Mouse (Mus musculus): ENCODE measurements around the gene Tefm. TPM values are rescaled to one million over a fixed set of nuclear protein-coding genes. Genes with fewer than 3 reads are reported as not detected.
"Not testable (repeated sequence)": the region's sequence is repeated elsewhere in the genome, so short reads cannot be mapped to it uniquely, and the experiment has no call there.

Gene Tefm
- polyA plus RNA-seq, 1 experiment from 2014 or later: 29.4 TPM

DNA sequence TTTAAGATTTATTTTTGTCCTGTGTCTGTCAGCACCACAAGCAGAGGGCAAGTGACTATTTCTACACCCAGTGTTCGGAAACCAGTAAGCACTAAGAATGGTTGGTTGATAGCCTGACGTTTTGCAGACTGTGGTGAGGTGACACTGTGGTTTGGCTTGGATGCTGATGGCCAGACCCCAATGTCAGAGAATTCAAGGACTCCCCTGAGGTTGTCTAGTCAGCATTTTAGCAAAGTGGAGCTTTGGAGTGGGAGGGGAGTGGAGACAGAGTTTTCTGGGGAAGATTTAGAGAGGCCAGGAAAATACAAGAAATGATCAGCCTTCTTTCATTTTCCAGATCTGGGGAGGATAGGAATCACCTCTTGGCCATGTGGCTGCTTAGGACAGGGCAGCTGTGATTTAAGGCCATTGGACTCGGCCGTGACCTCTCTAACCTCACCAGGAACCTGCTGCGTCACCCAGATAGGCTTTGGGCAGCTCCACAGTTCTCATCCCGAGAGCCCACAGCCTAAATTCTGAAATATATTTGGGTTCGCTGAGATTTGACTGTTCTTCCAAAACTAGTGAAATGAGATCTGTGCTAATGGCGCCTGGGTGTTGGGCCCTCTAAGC, 7.5 kb upstream of the Tefm start:
- H3K9me3 ChIP-seq (ENCODE audit: control insufficient read depth, low read length): no peaks in the 10 kb centered on the region
- H3K27ac ChIP-seq (replicated peaks in 1 of 2; ENCODE audit: control insufficient read depth in 1 of 2, insufficient read depth in 1 of 2, low read depth in 2 of 2, low read length in 2 of 2): no peak overlapping the region
- no peak overlapping the region for H3K9ac ChIP-seq (ENCODE audit: low read length)
- no peak overlapping the region for H3K4me2 ChIP-seq (ENCODE audit: low read length)
- H3K4me3 ChIP-seq (ENCODE audit: control insufficient read depth in 1 of 2, insufficient read depth in 1 of 2, low read depth in 1 of 2, low read length in 2 of 2): no peak overlapping the region
- peaks cover 0 to 8% of the 10 kb centered on the region in 2 experiments; a peak in 1 of 4 replicates for H3K4me1 ChIP-seq (ENCODE audit: control insufficient read depth in 2 of 2, insufficient read depth in 2 of 2, low read length in 2 of 2)
- peaks cover 18% of the 10 kb centered on the region for H3K27me3 ChIP-seq (ENCODE audit: control insufficient read depth, insufficient read depth, low read length)
- no peak for ATAC-seq (ENCODE audit: insufficient number of reproducible peaks, insufficient read depth, low FRiP score, low read depth)
- H3K36me3 ChIP-seq (ENCODE audit: control insufficient read depth, insufficient read depth, low read length): no peaks in the 10 kb centered on the region
- WGBS: 70% methylated on average over 8 of the region's 8 CpGs

DNA sequence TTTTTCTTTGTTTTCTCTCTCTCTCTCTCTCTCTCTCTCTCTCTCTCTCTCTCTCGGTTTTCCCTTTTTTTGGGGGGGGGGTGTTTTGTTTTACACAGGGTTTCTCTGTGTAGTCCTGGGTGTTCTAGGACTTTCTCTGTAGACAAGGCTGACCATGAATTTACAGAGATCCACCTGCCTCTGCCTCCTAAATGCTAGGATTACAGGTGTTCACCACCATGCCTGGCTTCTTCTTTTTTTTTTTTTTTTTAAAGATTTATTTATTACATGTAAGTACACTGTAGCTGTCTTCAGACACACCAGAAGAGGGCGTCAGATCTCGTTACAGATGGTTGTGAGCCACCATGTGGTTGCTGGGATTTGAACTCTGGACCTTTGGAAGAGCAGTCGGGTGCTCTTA, 7.0 kb upstream of the Tefm start:
- not testable (repeated sequence) for ATAC-seq (ENCODE audit: insufficient number of reproducible peaks, insufficient read depth, low FRiP score, low read depth); H3K9ac ChIP-seq (ENCODE audit: low read length); H3K27ac ChIP-seq (replicated peaks in 1 of 2; ENCODE audit: control insufficient read depth in 1 of 2, insufficient read depth in 1 of 2, low read depth in 2 of 2, low read length in 2 of 2); H3K4me3 ChIP-seq (ENCODE audit: control insufficient read depth in 1 of 2, insufficient read depth in 1 of 2, low read depth in 1 of 2, low read length in 2 of 2); H3K9me3 ChIP-seq (ENCODE audit: control insufficient read depth, low read length); H3K36me3 ChIP-seq (ENCODE audit: control insufficient read depth, insufficient read depth, low read length); H3K4me2 ChIP-seq (ENCODE audit: low read length); H3K4me1 ChIP-seq (ENCODE audit: control insufficient read depth in 2 of 2, insufficient read depth in 2 of 2, low read length in 2 of 2)
- peaks cover 13% of the 10 kb centered on the region; the same call in 1 of the 2 replicates for H3K27me3 ChIP-seq (ENCODE audit: control insufficient read depth, insufficient read depth, low read length)
- 64% methylated on average over 1 of the region's 4 CpGs for WGBS

GRCm38 (mm10) chr11:80148313-80148712, 6.3 kb upstream of the Tefm start:
- WGBS: 25% methylated on average over 1 of the region's 1 CpGs

GRCm38 (mm10) chr11:80147748-80148147, 5.8 kb upstream of the Tefm start:
- H3K27me3 ChIP-seq (ENCODE audit: control insufficient read depth, insufficient read depth, low read length): peaks cover 4% of the 10 kb centered on the region; the same call in 1 of the 2 replicates
- no peaks in the 10 kb centered on the region; a peak in 1 of 4 replicates for H3K4me1 ChIP-seq (ENCODE audit: control insufficient read depth in 2 of 2, insufficient read depth in 2 of 2, low read length in 2 of 2)
- WGBS: 64% methylated on average over 6 of the region's 6 CpGs
- no peak overlapping the region for H3K4me2 ChIP-seq (ENCODE audit: low read length)
- H3K9me3 ChIP-seq (ENCODE audit: control insufficient read depth, low read length): no peaks in the 10 kb centered on the region
- no peak overlapping the region for H3K27ac ChIP-seq (replicated peaks in 1 of 2; ENCODE audit: control insufficient read depth in 1 of 2, insufficient read depth in 1 of 2, low read depth in 2 of 2, low read length in 2 of 2)
- H3K9ac ChIP-seq (ENCODE audit: low read length): no peak overlapping the region
- H3K4me3 ChIP-seq (ENCODE audit: control insufficient read depth in 1 of 2, insufficient read depth in 1 of 2, low read depth in 1 of 2, low read length in 2 of 2): no peak overlapping the region
- H3K36me3 ChIP-seq (ENCODE audit: control insufficient read depth, insufficient read depth, low read length): no peaks in the 10 kb centered on the region
- no peak for ATAC-seq (ENCODE audit: insufficient number of reproducible peaks, insufficient read depth, low FRiP score, low read depth)

More at GRCm38 (mm10) chr11:80148313-80148712, 6.3 kb upstream of the Tefm start:
- Histone ChIP-seq H3K4me1 (ENCODE audit: control insufficient read depth in 2 of 2, insufficient read depth in 2 of 2, low read length in 2 of 2) (no peaks in the 10 kb centered on the region), H3K9ac (ENCODE audit: low read length) (no peak overlapping the region), H3K4me3 (ENCODE audit: control insufficient read depth in 1 of 2, insufficient read depth in 1 of 2, low read depth in 1 of 2, low read length in 2 of 2) (no peak overlapping the region), H3K9me3 (ENCODE audit: control insufficient read depth, low read length) (no peaks in the 10 kb centered on the region), H3K4me2 (ENCODE audit: low read length) (no peak overlapping the region), H3K27ac (replicated peaks in 1 of 2; ENCODE audit: control insufficient read depth in 1 of 2, insufficient read depth in 1 of 2, low read depth in 2 of 2, low read length in 2 of 2) (no peak overlapping the region), H3K36me3 (ENCODE audit: control insufficient read depth, insufficient read depth, low read length) (no peaks in the 10 kb centered on the region), H3K27me3 (ENCODE audit: control insufficient read depth, insufficient read depth, low read length) (peaks cover 6% of the 10 kb centered on the region; the same call in 1 of the 2 replicates)
- ATAC-seq (ENCODE audit: insufficient number of reproducible peaks, insufficient read depth, low FRiP score, low read depth): no peak

DNA sequence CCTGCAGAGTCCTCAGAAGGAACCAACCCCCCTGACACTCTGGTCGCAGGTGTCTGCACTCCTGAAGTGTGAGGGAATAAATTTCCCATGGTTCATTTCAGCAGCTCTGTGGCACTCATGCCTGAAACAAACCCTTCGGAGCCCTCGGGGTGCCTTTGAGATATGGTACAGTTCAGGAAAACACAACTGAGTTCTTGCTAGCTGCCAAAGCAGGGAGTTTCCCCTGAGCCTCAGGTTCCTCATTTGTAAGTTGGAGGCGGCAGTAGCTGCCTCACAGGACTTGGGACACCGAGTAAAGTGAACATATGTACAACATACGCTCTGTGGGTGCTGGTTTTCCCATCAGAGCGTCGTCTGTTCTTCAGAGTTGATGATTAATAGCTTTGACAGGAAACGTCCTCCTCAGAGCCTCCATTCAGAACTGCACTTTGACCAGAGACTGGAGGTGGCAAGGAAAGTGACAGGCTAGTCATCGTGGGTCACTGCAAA, 3.9 kb upstream of the Tefm start:
- no peak overlapping the region for H3K4me3 ChIP-seq (ENCODE audit: control insufficient read depth in 1 of 2, insufficient read depth in 1 of 2, low read depth in 1 of 2, low read length in 2 of 2)
- H3K4me2 ChIP-seq (ENCODE audit: low read length): no peak overlapping the region
- H3K9me3 ChIP-seq (ENCODE audit: control insufficient read depth, low read length): no peaks in the 10 kb centered on the region
- no peak for ATAC-seq (ENCODE audit: insufficient number of reproducible peaks, insufficient read depth, low FRiP score, low read depth)
- H3K27ac ChIP-seq (replicated peaks in 1 of 2; ENCODE audit: control insufficient read depth in 1 of 2, insufficient read depth in 1 of 2, low read depth in 2 of 2, low read length in 2 of 2): no peak overlapping the region
- H3K27me3 ChIP-seq (ENCODE audit: control insufficient read depth, insufficient read depth, low read length): no peaks in the 10 kb centered on the region
- peaks cover 2 to 4% of the 10 kb centered on the region in 2 experiments; a peak in 3 of 4 replicates for H3K4me1 ChIP-seq (ENCODE audit: control insufficient read depth in 2 of 2, insufficient read depth in 2 of 2, low read length in 2 of 2)
- 52% methylated on average over 10 of the region's 10 CpGs for WGBS
- H3K36me3 ChIP-seq (ENCODE audit: control insufficient read depth, insufficient read depth, low read length): no peaks in the 10 kb centered on the region
- H3K9ac ChIP-seq (ENCODE audit: low read length): no peak overlapping the region

DNA sequence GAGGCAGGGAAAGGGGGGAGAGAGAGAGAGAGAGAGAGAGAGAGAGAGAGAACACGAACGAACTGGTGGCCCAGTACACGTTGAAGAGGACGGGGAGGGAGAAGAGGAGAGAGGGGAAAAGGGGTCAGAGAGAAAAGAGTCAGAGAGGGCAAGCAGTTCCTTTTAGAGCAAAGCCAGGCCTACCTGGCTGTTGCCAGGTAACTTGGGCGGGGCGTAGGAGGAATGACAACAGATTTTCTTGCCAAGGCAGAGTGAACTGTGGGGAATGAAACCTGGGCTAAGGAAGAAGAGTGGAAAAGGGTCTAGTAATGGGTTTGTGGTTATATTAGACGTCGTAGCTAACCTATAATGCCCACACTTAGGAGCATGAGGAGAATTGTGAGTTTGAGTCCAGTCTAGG, 897 bp upstream of the Tefm start:
- no peaks in the 10 kb centered on the region for H3K27me3 ChIP-seq (ENCODE audit: control insufficient read depth, insufficient read depth, low read length)
- H3K36me3 ChIP-seq (ENCODE audit: control insufficient read depth, insufficient read depth, low read length): peaks cover 25% of the 10 kb centered on the region
- peak overlapping the region in 1 of 2 experiments; percentile 88; a peak in 3 of 4 replicates for H3K4me3 ChIP-seq (ENCODE audit: control insufficient read depth in 1 of 2, insufficient read depth in 1 of 2, low read depth in 1 of 2, low read length in 2 of 2)
- peak overlapping the region; percentile 81 for H3K4me2 ChIP-seq (ENCODE audit: low read length)
- no peak for ATAC-seq (ENCODE audit: insufficient number of reproducible peaks, insufficient read depth, low FRiP score, low read depth)
- peaks cover 2 to 4% of the 10 kb centered on the region in 2 experiments; a peak in 3 of 4 replicates for H3K4me1 ChIP-seq (ENCODE audit: control insufficient read depth in 2 of 2, insufficient read depth in 2 of 2, low read length in 2 of 2)
- no peaks in the 10 kb centered on the region for H3K9me3 ChIP-seq (ENCODE audit: control insufficient read depth, low read length)
- no peak overlapping the region for H3K27ac ChIP-seq (replicated peaks in 1 of 2; ENCODE audit: control insufficient read depth in 1 of 2, insufficient read depth in 1 of 2, low read depth in 2 of 2, low read length in 2 of 2)
- peak overlapping the region; percentile 94 for H3K9ac ChIP-seq (ENCODE audit: low read length)
- 41% methylated on average over 8 of the region's 8 CpGs for WGBS

DNA sequence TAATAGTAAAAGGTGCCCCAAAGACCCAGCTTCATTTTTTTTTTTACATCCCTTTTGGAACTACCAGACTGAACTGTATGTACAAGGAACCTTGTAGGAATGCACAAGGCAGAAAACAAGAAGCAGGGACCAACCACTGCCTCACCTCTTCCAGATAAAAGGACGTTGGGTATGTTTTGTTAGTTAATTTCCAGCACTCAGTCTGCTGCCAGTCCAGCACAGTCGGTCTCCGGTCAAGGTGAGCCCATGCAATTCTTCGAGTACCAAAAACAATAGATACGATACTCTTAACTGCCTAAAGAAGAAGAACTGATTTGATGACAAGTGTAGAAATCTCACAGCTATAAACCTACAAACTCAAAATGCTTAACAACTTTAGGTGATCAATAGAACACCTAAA, 4.2 kb downstream of the Tefm start:
- no peaks in the 10 kb centered on the region for H3K9me3 ChIP-seq (ENCODE audit: control insufficient read depth, low read length)
- peaks cover 2 to 4% of the 10 kb centered on the region in 2 experiments; a peak in 3 of 4 replicates for H3K4me1 ChIP-seq (ENCODE audit: control insufficient read depth in 2 of 2, insufficient read depth in 2 of 2, low read length in 2 of 2)
- 86% methylated on average over 5 of the region's 5 CpGs for WGBS
- peaks cover 68% of the 10 kb centered on the region for H3K36me3 ChIP-seq (ENCODE audit: control insufficient read depth, insufficient read depth, low read length)
- no peaks in the 10 kb centered on the region for H3K27me3 ChIP-seq (ENCODE audit: control insufficient read depth, insufficient read depth, low read length)
- H3K27ac ChIP-seq (replicated peaks in 1 of 2; ENCODE audit: control insufficient read depth in 1 of 2, insufficient read depth in 1 of 2, low read depth in 2 of 2, low read length in 2 of 2): no peak overlapping the region
- H3K4me2 ChIP-seq (ENCODE audit: low read length): no peak overlapping the region
- H3K9ac ChIP-seq (ENCODE audit: low read length): no peak overlapping the region
- no peak overlapping the region for H3K4me3 ChIP-seq (ENCODE audit: control insufficient read depth in 1 of 2, insufficient read depth in 1 of 2, low read depth in 1 of 2, low read length in 2 of 2)
- no peak for ATAC-seq (ENCODE audit: insufficient number of reproducible peaks, insufficient read depth, low FRiP score, low read depth)

- Histone ChIP-seq H3K9me3 (ENCODE audit: control insufficient read depth, low read length) (no peaks in the 10 kb centered on the region), H3K4me3 (ENCODE audit: control insufficient read depth in 1 of 2, insufficient read depth in 1 of 2, low read depth in 1 of 2, low read length in 2 of 2) (no peak overlapping the region), H3K27ac (replicated peaks in 1 of 2; ENCODE audit: control insufficient read depth in 1 of 2, insufficient read depth in 1 of 2, low read depth in 2 of 2, low read length in 2 of 2) (no peak overlapping the region), H3K36me3 (ENCODE audit: control insufficient read depth, insufficient read depth, low read length) (peaks cover 78% of the 10 kb centered on the region), H3K9ac (ENCODE audit: low read length) (no peak overlapping the region), H3K27me3 (ENCODE audit: control insufficient read depth, insufficient read depth, low read length) (no peaks in the 10 kb centered on the region), H3K4me2 (ENCODE audit: low read length) (no peak overlapping the region), H3K4me1 (ENCODE audit: control insufficient read depth in 2 of 2, insufficient read depth in 2 of 2, low read length in 2 of 2) (peaks cover 2 to 4% of the 10 kb centered on the region in 2 experiments; a peak in 3 of 4 replicates)
- ATAC-seq (ENCODE audit: insufficient number of reproducible peaks, insufficient read depth, low FRiP score, low read depth): no peak
- 90% methylated on average over 13 of the region's 13 CpGs for WGBS
These were observed 5.2 kb downstream of the Tefm start for GRCm38 (mm10) chr11:80136786-80137185.
